Mouse (Mus musculus): ENCODE data around the gene Cacna1d. TPM values are rescaled to one million over a fixed set of nuclear protein-coding genes. Genes with fewer than 3 reads are reported as not detected.

The Cacna1d gene
- total and polyA plus RNA-seq, 3 experiments, result 0.04 to 0.66 (median 0.08) TPM

- no peaks in the 10 kb centered on the region for H3K27me3 ChIP-seq (replicated peaks)
- H3K4me1 ChIP-seq (ENCODE audit: control insufficient read depth in 1 of 2, insufficient read depth in 2 of 2), result no peaks in the 10 kb centered on the region
- H3K36me3 ChIP-seq (replicated peaks in 1 of 2; ENCODE audit: control insufficient read depth in 1 of 2, insufficient read depth in 1 of 2, low read length in 1 of 2), result no peaks in the 10 kb centered on the region
- H3K9me3 ChIP-seq (replicated peaks; ENCODE audit: low read length), result no peaks in the 10 kb centered on the region
- no peak overlapping the region for H3K9ac ChIP-seq (ENCODE audit: insufficient read depth, low read depth)
- H3K4me3 ChIP-seq (replicated peaks in 1 of 3; ENCODE audit: low read depth in 2 of 3, low read length in 2 of 3, poor library complexity in 1 of 3), result no peak overlapping the region
- no peaks in the 10 kb centered on the region for H3K79me2 ChIP-seq (replicated peaks; ENCODE audit: control insufficient read depth, extremely low read depth, insufficient read depth, poor library complexity, severe bottlenecking)
- no peak overlapping the region for H3K27ac ChIP-seq (ENCODE audit: insufficient read depth, low read depth)
- dilution Hi-C loops (cut with MboI; ENCODE audit: extremely low pct_ligation_motif_present, extremely low pct_unique_long_range_greater_than_20kb, low sequenced_read_pairs), result no loop called here
- no peak overlapping the region for H3K4me2 ChIP-seq (ENCODE audit: insufficient read depth, low read depth, poor library complexity, severe bottlenecking)
- DNase-seq (ENCODE audit: extremely low read depth), result no peak
- in situ Hi-C loops (cut with MboI; ENCODE audit: low pct_ligation_motif_present, low pct_unique_long_range_greater_than_20kb, low sequenced_read_pairs), result no loop called here
- TF ChIP-seq JUND (conservative IDR thresholded peaks at IDR 0.05; ENCODE audit: low read depth, low read length), result no peak
- TF ChIP-seq E2F4 (IDR thresholded peaks at IDR 0.05; ENCODE audit: insufficient replicate concordance, low read depth, low read length), result no peak
- TF ChIP-seq CHD2 (IDR thresholded peaks at IDR 0.05; ENCODE audit: low read length), result no peak
- TF ChIP-seq TCF12 (IDR thresholded peaks at IDR 0.05; ENCODE audit: low read depth, low read length), result no peak
- TF ChIP-seq HCFC1 (IDR thresholded peaks at IDR 0.05; ENCODE audit: low read depth, low read length), result no peak
- no peak for TF ChIP-seq TBP (conservative IDR thresholded peaks at IDR 0.05; ENCODE audit: low read depth, low read length)
- TF ChIP-seq ZNF384 (IDR thresholded peaks at IDR 0.05; ENCODE audit: low read depth, low read length), result no peak
- no peak for TF ChIP-seq CTCF (conservative IDR thresholded peaks at IDR 0.05 in 1 of 2, IDR thresholded peaks at IDR 0.05 in 1 of 2; ENCODE audit: low read depth in 2 of 2, low read length in 2 of 2)
- no peak for TF ChIP-seq MAFK (IDR thresholded peaks at IDR 0.05; ENCODE audit: insufficient replicate concordance, low read length)
- TF ChIP-seq IRF4 (IDR thresholded peaks at IDR 0.05; ENCODE audit: low read depth, low read length), result no peak
- no peak for TF ChIP-seq MAX (IDR thresholded peaks at IDR 0.05; ENCODE audit: low read length)
Observed at GRCm38 (mm10) chr14:30428757-30429156, 62.5 kb downstream of the Cacna1d start.

DNA sequence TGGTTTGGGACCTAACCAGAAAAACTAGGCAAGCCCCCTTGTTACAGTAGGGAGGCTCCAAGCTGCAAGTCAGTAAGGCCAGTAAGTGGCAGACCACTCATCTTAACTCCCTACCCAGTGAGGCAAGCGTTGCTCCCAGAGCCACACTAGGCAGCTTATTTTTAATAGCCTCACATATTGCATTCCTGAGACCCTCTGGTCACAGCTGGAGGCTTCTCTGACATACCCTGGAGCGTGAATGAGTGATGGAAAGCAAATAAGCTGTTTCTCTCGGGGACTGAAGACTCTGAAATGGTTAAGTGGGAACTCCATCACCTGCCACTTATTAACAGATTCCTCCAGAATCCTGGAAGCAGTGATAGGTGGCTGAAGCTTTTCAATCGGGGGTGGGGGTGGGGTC lies 65.4 kb downstream of the Cacna1d start:
- dilution Hi-C loops (cut with MboI; ENCODE audit: extremely low pct_ligation_motif_present, extremely low pct_unique_long_range_greater_than_20kb, low sequenced_read_pairs), result no loop called here
- DNase-seq (ENCODE audit: extremely low read depth), result no peak
- no peak overlapping the region for H3K9ac ChIP-seq (ENCODE audit: insufficient read depth, low read depth)
- no peaks in the 10 kb centered on the region for H3K4me1 ChIP-seq (ENCODE audit: control insufficient read depth in 1 of 2, insufficient read depth in 2 of 2)
- H3K9me3 ChIP-seq (replicated peaks; ENCODE audit: low read length), result no peaks in the 10 kb centered on the region
- no peak overlapping the region for H3K27ac ChIP-seq (ENCODE audit: insufficient read depth, low read depth)
- in situ Hi-C loops (cut with MboI; ENCODE audit: low pct_ligation_motif_present, low pct_unique_long_range_greater_than_20kb, low sequenced_read_pairs), result no loop called here
- H3K79me2 ChIP-seq (replicated peaks; ENCODE audit: control insufficient read depth, extremely low read depth, insufficient read depth, poor library complexity, severe bottlenecking), result no peaks in the 10 kb centered on the region
- H3K27me3 ChIP-seq (replicated peaks), result no peaks in the 10 kb centered on the region
- H3K4me3 ChIP-seq (replicated peaks in 1 of 3; ENCODE audit: low read depth in 2 of 3, low read length in 2 of 3, poor library complexity in 1 of 3), result no peak overlapping the region
- TF ChIP-seq ZNF384 (IDR thresholded peaks at IDR 0.05; ENCODE audit: low read depth, low read length) (no peak), USF1 (IDR thresholded peaks at IDR 0.05; ENCODE audit: low read depth, low read length) (no peak), CHD1 (IDR thresholded peaks at IDR 0.05; ENCODE audit: low read depth, low read length) (no peak), ZC3H11A (IDR thresholded peaks at IDR 0.05; ENCODE audit: low read depth, low read length) (no peak), GABPA (IDR thresholded peaks at IDR 0.05; ENCODE audit: insufficient replicate concordance, low read depth, low read length) (no peak), JUN (IDR thresholded peaks at IDR 0.05; ENCODE audit: insufficient read depth, low read depth, low read length) (no peak), USF2 (conservative IDR thresholded peaks at IDR 0.05; ENCODE audit: low read depth, low read length) (no peak)
- H3K36me3 ChIP-seq (replicated peaks in 1 of 2; ENCODE audit: control insufficient read depth in 1 of 2, insufficient read depth in 1 of 2, low read length in 1 of 2), result no peaks in the 10 kb centered on the region
- no peak overlapping the region for H3K4me2 ChIP-seq (ENCODE audit: insufficient read depth, low read depth, poor library complexity, severe bottlenecking)

Data from CH12.LX (cell line).